Mouse (Mus musculus) cerebellum, postnatal 25 days (tissue): ENCODE data around the gene Chil6.

Source experiments
- DNase-seq, 2 experiments: peaks; one replicate each; pipeline ENCODE4 v3.0.0; 2021; ENCODE audit warnings: mixed read lengths in 2 of 2

Gene Chil6

DNA sequence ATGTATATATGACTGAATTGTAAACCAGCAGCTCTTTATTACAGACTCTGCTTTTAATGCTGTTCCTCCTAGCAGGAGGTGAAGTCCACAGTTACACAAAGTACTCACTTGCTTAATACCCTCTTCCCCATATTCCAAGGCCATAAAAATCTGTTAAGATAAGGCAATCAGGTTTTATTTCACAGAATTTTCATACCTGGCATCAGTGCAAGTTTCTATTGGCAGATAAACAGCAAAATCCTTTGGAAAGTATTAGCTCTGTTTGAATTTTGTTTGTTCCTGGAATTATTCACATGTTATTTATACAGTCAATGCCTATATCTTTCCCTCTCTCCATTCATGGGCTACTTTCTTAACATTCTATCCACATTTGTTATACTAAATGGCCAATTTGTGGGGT, at the start of gene Chil6:
Chil6 (minus strand) TSS at position 101 of the 400 bp plus-strand sequence.
- no peak for DNase-seq

DNA sequence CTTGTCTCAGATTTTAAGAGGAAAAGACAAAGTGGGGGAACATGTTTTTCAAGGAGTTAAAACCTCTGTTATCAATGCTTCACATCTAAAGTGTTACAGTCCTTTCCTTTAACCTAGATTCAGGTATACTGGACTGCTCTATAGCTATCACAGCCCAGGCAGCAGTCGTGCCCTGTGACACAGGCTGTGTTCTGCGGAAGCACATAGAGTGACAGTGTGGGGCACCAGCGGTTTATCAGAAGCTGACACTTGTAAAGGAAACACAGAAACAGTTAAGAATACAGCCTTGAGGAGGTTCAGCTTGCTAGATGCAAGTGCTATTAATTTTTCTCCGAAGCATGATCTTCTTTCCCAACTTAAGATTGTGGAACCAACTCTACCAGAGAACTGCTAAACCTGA, 46.6 kb upstream of the Chil6 start:
- DNase-seq = no peak

DNA sequence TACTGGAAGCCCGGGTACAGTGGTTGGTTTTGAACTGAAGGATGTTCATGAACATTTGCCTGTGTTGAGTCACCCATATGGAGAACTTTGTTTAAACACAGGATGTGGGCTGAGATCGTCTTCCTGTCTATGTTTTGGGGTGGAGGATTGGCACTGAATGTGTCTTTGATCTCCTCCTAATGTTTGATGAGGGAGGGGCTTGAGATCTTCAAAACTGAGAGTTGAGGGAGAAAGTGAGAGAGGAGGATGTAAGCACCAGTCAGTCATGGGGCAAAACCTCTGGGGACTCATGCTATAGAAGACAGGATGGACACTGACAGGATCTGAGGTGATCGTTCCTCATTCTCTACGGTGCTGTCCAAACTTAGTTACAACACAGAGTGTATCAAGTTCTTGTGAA, 43.6 kb upstream of the Chil6 start:
- DNase-seq = no peak

DNA sequence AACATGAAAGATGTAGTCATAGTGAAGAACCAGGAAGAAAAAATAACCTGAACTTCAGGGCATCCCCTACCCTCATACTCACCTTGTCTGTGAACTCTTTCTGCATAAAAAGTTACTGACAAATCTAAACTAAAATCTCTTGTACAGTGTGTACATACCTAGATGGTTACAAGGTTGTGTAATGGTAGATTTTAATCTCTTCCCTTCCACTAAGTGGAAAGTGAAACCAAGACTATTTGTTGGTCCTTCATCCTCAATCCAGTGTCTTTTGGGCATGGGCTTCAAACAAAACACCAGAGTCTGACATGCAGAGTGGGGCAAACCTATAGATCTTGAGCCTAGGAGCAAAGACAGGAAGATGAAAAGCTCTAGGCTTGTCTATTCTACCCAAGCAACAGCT, 43.0 kb upstream of the Chil6 start:
- DNase-seq = no peak

DNA sequence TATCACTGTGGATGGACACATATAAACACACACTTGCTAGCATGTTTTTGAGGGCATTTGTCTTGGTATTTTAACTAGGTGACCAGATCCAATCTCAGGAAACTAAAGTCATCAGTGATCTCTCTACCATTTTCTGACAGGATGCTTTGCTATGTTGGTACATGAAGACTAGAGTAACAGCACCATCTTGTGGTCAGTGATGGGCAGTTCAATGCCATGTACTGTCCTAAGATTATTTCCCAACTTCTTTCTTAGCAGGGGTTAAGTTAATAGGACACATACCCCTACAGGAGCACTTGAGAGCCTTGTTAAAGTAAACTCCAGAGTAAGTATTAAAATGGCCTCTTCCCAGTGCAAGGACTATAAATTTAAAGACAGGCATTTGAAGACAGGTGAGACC, 42.6 kb upstream of the Chil6 start:
- peak; percentile 16 to 56 for DNase-seq
